Mouse (Mus musculus): ENCODE measurements around the gene Ino80d. TPM values are rescaled to one million over a fixed set of nuclear protein-coding genes. Genes with fewer than 3 reads are reported as not detected.

Ino80d gene
- total and polyA plus RNA-seq, 2 experiments from 2014 or later, result 5.8 to 7.3 TPM

- Histone ChIP-seq H3K4me1 (ENCODE audit: control insufficient read depth, insufficient read depth) (no peaks in the 10 kb centered on the region), H3K36me3 (replicated peaks; ENCODE audit: control insufficient read depth, insufficient read depth, low read length) (peaks cover 59% of the 10 kb centered on the region), H3K27ac (ENCODE audit: low read depth) (no peak overlapping the region), H3K9ac (replicated peaks; ENCODE audit: low read depth, low read length) (no peak overlapping the region), H3K4me2 (ENCODE audit: low read depth, low read length) (no peak overlapping the region), H3K27me3 (ENCODE audit: control insufficient read depth, insufficient read depth, low read length) (no peaks in the 10 kb centered on the region), H3K9me3 (replicated peaks; ENCODE audit: control insufficient read depth, low read length) (peaks cover 5% of the 10 kb centered on the region; the same call in 1 of the 2 replicates), H3K4me3 (ENCODE audit: low read depth, low read length) (no peak overlapping the region)
- TF ChIP-seq EP300 (IDR thresholded peaks at IDR 0.05; ENCODE audit: low read depth), result no peak
- no peak for TF ChIP-seq CTCF (IDR thresholded peaks at IDR 0.05; ENCODE audit: low read depth)
- WGBS, result 83% methylated on average over 6 of the region's 6 CpGs
- DNase-seq (ENCODE audit: low spot score) (no peak), ATAC-seq (ENCODE audit: insufficient read depth, low read depth) (no peak)
Observed at GRCm38 (mm10) chr1:63122005-63122404, 7.5 kb upstream of the Ino80d start.

GRCm38 (mm10) chr1:63120382-63120781, 5.9 kb upstream of the Ino80d start:
- 91% methylated on average over 2 of the region's 2 CpGs for WGBS
- peaks cover 5% of the 10 kb centered on the region; the same call in 1 of the 2 replicates for H3K9me3 ChIP-seq (replicated peaks; ENCODE audit: control insufficient read depth, low read length)
- H3K9ac ChIP-seq (replicated peaks; ENCODE audit: low read depth, low read length), result no peak overlapping the region
- ATAC-seq (ENCODE audit: insufficient read depth, low read depth) (no peak), DNase-seq (ENCODE audit: low spot score) (no peak)
- H3K4me2 ChIP-seq (ENCODE audit: low read depth, low read length), result no peak overlapping the region
- no peaks in the 10 kb centered on the region for H3K27me3 ChIP-seq (ENCODE audit: control insufficient read depth, insufficient read depth, low read length)
- H3K36me3 ChIP-seq (replicated peaks; ENCODE audit: control insufficient read depth, insufficient read depth, low read length), result peaks cover 54% of the 10 kb centered on the region
- TF ChIP-seq CTCF (IDR thresholded peaks at IDR 0.05; ENCODE audit: low read depth) (no peak), EP300 (IDR thresholded peaks at IDR 0.05; ENCODE audit: low read depth) (no peak)
- no peak overlapping the region for H3K4me3 ChIP-seq (ENCODE audit: low read depth, low read length)
- peaks cover 5% of the 10 kb centered on the region; the same call in 1 of the 2 replicates for H3K4me1 ChIP-seq (ENCODE audit: control insufficient read depth, insufficient read depth)
- no peak overlapping the region for H3K27ac ChIP-seq (ENCODE audit: low read depth)

GRCm38 (mm10) chr1:63119675-63120074, 5.2 kb upstream of the Ino80d start:
- ATAC-seq (ENCODE audit: insufficient read depth, low read depth) (no peak), DNase-seq (ENCODE audit: low spot score) (no peak)
- H3K4me3 ChIP-seq (ENCODE audit: low read depth, low read length), result no peak overlapping the region
- H3K4me2 ChIP-seq (ENCODE audit: low read depth, low read length), result no peak overlapping the region
- H3K27ac ChIP-seq (ENCODE audit: low read depth), result no peak overlapping the region
- no peaks in the 10 kb centered on the region for H3K27me3 ChIP-seq (ENCODE audit: control insufficient read depth, insufficient read depth, low read length)
- 84% methylated on average over 4 of the region's 4 CpGs for WGBS
- TF ChIP-seq EP300 (IDR thresholded peaks at IDR 0.05; ENCODE audit: low read depth), result no peak
- no peak overlapping the region for H3K9ac ChIP-seq (replicated peaks; ENCODE audit: low read depth, low read length)
- H3K9me3 ChIP-seq (replicated peaks; ENCODE audit: control insufficient read depth, low read length), result peaks cover 5% of the 10 kb centered on the region; the same call in 1 of the 2 replicates
- peaks cover 54% of the 10 kb centered on the region for H3K36me3 ChIP-seq (replicated peaks; ENCODE audit: control insufficient read depth, insufficient read depth, low read length)
- peaks cover 5% of the 10 kb centered on the region; the same call in 1 of the 2 replicates for H3K4me1 ChIP-seq (ENCODE audit: control insufficient read depth, insufficient read depth)

GRCm38 (mm10) chr1:63115540-63115939, 1.1 kb upstream of the Ino80d start:
- TF ChIP-seq CTCF (IDR thresholded peaks at IDR 0.05; ENCODE audit: low read depth) (no peak), EP300 (IDR thresholded peaks at IDR 0.05; ENCODE audit: low read depth) (no peak)
- H3K4me3 ChIP-seq (ENCODE audit: low read depth, low read length), result peak overlapping the region; percentile 85
- H3K4me2 ChIP-seq (ENCODE audit: low read depth, low read length), result peak overlapping the region; percentile 74
- peaks cover 24% of the 10 kb centered on the region for H3K36me3 ChIP-seq (replicated peaks; ENCODE audit: control insufficient read depth, insufficient read depth, low read length)
- peak; percentile 19 for DNase-seq (ENCODE audit: low spot score)
- peak overlapping the region; percentile 99 for H3K27ac ChIP-seq (ENCODE audit: low read depth)
- H3K9ac ChIP-seq (replicated peaks; ENCODE audit: low read depth, low read length), result peak overlapping the region; percentile 100; the same call in 1 of the 2 replicates
- H3K27me3 ChIP-seq (ENCODE audit: control insufficient read depth, insufficient read depth, low read length), result no peaks in the 10 kb centered on the region
- no peaks in the 10 kb centered on the region for H3K9me3 ChIP-seq (replicated peaks; ENCODE audit: control insufficient read depth, low read length)
- WGBS, result 12% methylated on average over 3 of the region's 3 CpGs
- no peak for ATAC-seq (ENCODE audit: insufficient read depth, low read depth)
- H3K4me1 ChIP-seq (ENCODE audit: control insufficient read depth, insufficient read depth), result peaks cover 6% of the 10 kb centered on the region

GRCm38 (mm10) chr1:63115096-63115495, 629 bp upstream of the Ino80d start:
- Histone ChIP-seq H3K36me3 (replicated peaks; ENCODE audit: control insufficient read depth, insufficient read depth, low read length) (peaks cover 19% of the 10 kb centered on the region), H3K4me2 (ENCODE audit: low read depth, low read length) (peak overlapping the region; percentile 74), H3K9me3 (replicated peaks; ENCODE audit: control insufficient read depth, low read length) (no peaks in the 10 kb centered on the region), H3K27me3 (ENCODE audit: control insufficient read depth, insufficient read depth, low read length) (no peaks in the 10 kb centered on the region), H3K4me3 (ENCODE audit: low read depth, low read length) (peak overlapping the region; percentile 85), H3K9ac (replicated peaks; ENCODE audit: low read depth, low read length) (peak overlapping the region; percentile 100), H3K4me1 (ENCODE audit: control insufficient read depth, insufficient read depth) (peaks cover 8% of the 10 kb centered on the region), H3K27ac (ENCODE audit: low read depth) (peak overlapping the region; percentile 99)
- WGBS, result 8% methylated on average over 4 of the region's 4 CpGs
- DNase-seq (ENCODE audit: low spot score) (no peak), ATAC-seq (ENCODE audit: insufficient read depth, low read depth) (no peak)
- TF ChIP-seq CTCF (IDR thresholded peaks at IDR 0.05; ENCODE audit: low read depth) (no peak), EP300 (IDR thresholded peaks at IDR 0.05; ENCODE audit: low read depth) (no peak)

All from heart, postnatal 0 days (tissue).